Comparison of ENCODE assay signal across 9 mouse cellular contexts in genomic region chr4:150098880-150099279, GRCm38 (mm10). TPM values are rescaled to one million over a fixed set of nuclear protein-coding genes. Genes with fewer than 3 reads are reported as not detected.
A peak's percentile ranks its signal among the peaks of the same experiment; 100 is the strongest.
DNase-seq lines count a peak whose midpoint lies in the region; ATAC-seq and TF ChIP-seq lines count a peak whose summit lies in the region.
"Had no signal": no experiment of that assay in that cellular context is flagged by ENCODE, and none has a peak within 500 bp of the region (broad histone marks: within the 10 kb centered on the region; RNA-seq: fewer than 3 reads in every experiment).

No protein-coding gene starts in this region.

- no peak for TF ChIP-seq EP300 in liver, postnatal 0 days (IDR thresholded peaks at IDR 0.05; ENCODE audit: low read depth)

- intact Hi-C loops in gastrocnemius, adult 2 months (cut with DNase I) = loop anchor here (1.0 to 10.0 kb wide), 2 partner anchors 64 to 294 kb away; no protein-coding TSS in a partner anchor

- no peaks in the 10 kb centered on the region for H3K4me1 ChIP-seq in liver, postnatal 0 days (ENCODE audit: insufficient read depth)
- H3K4me1 ChIP-seq in neural tube, embryonic 13.5 days (replicated peaks) = peaks cover 11% of the 10 kb centered on the region

- no peaks in the 10 kb centered on the region; the same call in 1 of the 2 replicates for H3K36me3 ChIP-seq in liver, postnatal 0 days (replicated peaks; ENCODE audit: insufficient read depth, low read length)
- no peaks in the 10 kb centered on the region for H3K36me3 ChIP-seq in neural tube, embryonic 13.5 days

- WGBS in liver, postnatal 0 days (ENCODE audit: insufficient replicate concordance) = 13% methylated on average over 10 of the region's 10 CpGs
- 21% methylated on average over 10 of the region's 10 CpGs for WGBS in neural tube, embryonic 13.5 days

- H3K27ac ChIP-seq in gastrocnemius, adult 2 months = no peak overlapping the region
- H3K27ac ChIP-seq in liver, postnatal 0 days (ENCODE audit: low read depth) = no peak overlapping the region
- H3K27ac ChIP-seq in neural tube, embryonic 13.5 days (replicated peaks) = no peak overlapping the region

- no peak overlapping the region for H3K4me2 ChIP-seq in liver, postnatal 0 days (ENCODE audit: low read depth, low read length)
- no peak overlapping the region for H3K4me2 ChIP-seq in neural tube, embryonic 13.5 days

- H3K9me3 ChIP-seq in liver, postnatal 0 days (ENCODE audit: low read length) = no peaks in the 10 kb centered on the region
- H3K9me3 ChIP-seq in neural tube, embryonic 13.5 days = no peaks in the 10 kb centered on the region

- no peaks in the 10 kb centered on the region for H3K27me3 ChIP-seq in liver, postnatal 0 days (ENCODE audit: insufficient read depth, low read length)
- H3K27me3 ChIP-seq in neural tube, embryonic 13.5 days = no peaks in the 10 kb centered on the region; the same call in 1 of the 2 replicates

- H3K9ac ChIP-seq in liver, postnatal 0 days (replicated peaks) = no peak overlapping the region
- no peak overlapping the region for H3K9ac ChIP-seq in neural tube, embryonic 13.5 days

- no peak overlapping the region for H3K4me3 ChIP-seq in gastrocnemius, adult 2 months
- no peak overlapping the region for H3K4me3 ChIP-seq in liver, postnatal 0 days (ENCODE audit: low read depth, low read length)
- H3K4me3 ChIP-seq in neural tube, embryonic 13.5 days = no peak overlapping the region

- peak; percentile 56 for ATAC-seq in liver, postnatal 0 days
- peak; percentile 66; the same call in 1 of the 2 replicates for ATAC-seq in neural tube, embryonic 13.5 days (ENCODE audit: low read depth)

- peak; percentile 84 for DNase-seq in CD4-positive, CD25-positive, alpha-beta regulatory T cell, adult 2 months (ENCODE audit: low read depth, low spot score)
- peak; percentile 37 for DNase-seq in Muller cell, postnatal 12 days (ENCODE audit: inconsistent ontology term)
- peak; percentile 92 to 97 for DNase-seq in cerebellum, postnatal 10 days
- DNase-seq in gastrocnemius, adult 2 months = peak; percentile 83
- peak; percentile 87 for DNase-seq in kidney, adult 9 months
- peak; percentile 44 for DNase-seq in liver, postnatal 0 days
- DNase-seq in urinary bladder, adult 2 months (ENCODE audit: low spot score) = peak; percentile 37

- peak; percentile 91 for TF ChIP-seq CTCF in gastrocnemius, adult 2 months (IDR thresholded peaks at IDR 0.05)
- TF ChIP-seq CTCF in liver, postnatal 0 days (IDR thresholded peaks at IDR 0.05; ENCODE audit: low read depth) = peak; percentile 97

RNA-seq across cellular contexts. Expression of gene Gpr157, which starts 11.7 kb away (rescaled TPM):
- total RNA-seq in gastrocnemius, adult 2 months (2021) = 10 to 100 TPM; 41.7 to 51.3 TPM
- 0.33 and 0.38 TPM in 2 replicates for polyA plus RNA-seq in liver, postnatal 0 days (2015; fragmentation: Nextera tagmentation; extraction: Ambion mirVana)
- 0.56 and 0.70 TPM in 2 replicates for polyA plus RNA-seq in neural tube, embryonic 13.5 days (2015; fragmentation: Nextera tagmentation; extraction: Ambion mirVana)
- 1.7 and 2.0 TPM in 2 replicates for polyA plus RNA-seq in urinary bladder, adult 2 months (2012; rRNA removed)

RNA-seq across cellular contexts. Expression of gene Slc2a5, which starts 20.2 kb away (rescaled TPM):
- total RNA-seq in gastrocnemius, adult 2 months (2021) = not detected
- 0.16 and 0.22 TPM in 2 replicates for polyA plus RNA-seq in liver, postnatal 0 days (2015; fragmentation: Nextera tagmentation; extraction: Ambion mirVana)
- 2.5 and 2.7 TPM in 2 replicates for polyA plus RNA-seq in neural tube, embryonic 13.5 days (2015; fragmentation: Nextera tagmentation; extraction: Ambion mirVana)
- 0.18 and 0.28 TPM in 2 replicates for polyA plus RNA-seq in urinary bladder, adult 2 months (2012; rRNA removed)

RNA-seq across cellular contexts. Expression of gene Slc2a7, which starts 49.9 kb away (rescaled TPM):
- total RNA-seq in gastrocnemius, adult 2 months (2021) = not detected
- not detected in 2 replicates for polyA plus RNA-seq in liver, postnatal 0 days (2015; fragmentation: Nextera tagmentation; extraction: Ambion mirVana)
- not detected in 2 replicates for polyA plus RNA-seq in neural tube, embryonic 13.5 days (2015; fragmentation: Nextera tagmentation; extraction: Ambion mirVana)
- polyA plus RNA-seq in urinary bladder, adult 2 months (2012; rRNA removed) = not detected in 2 replicates
- total RNA-seq: layer of hippocampus, adult 18-20 months had no signal

Comparison
In these comparisons a context has a peak if more than half of its experiments do, and no peak if none do; other contexts are left out.
1. DNase-seq: peak in every context shown above with its lines; median percentile 94 in cerebellum, postnatal 10 days; 87 in kidney, adult 9 months; 84 in CD4-positive, CD25-positive, alpha-beta regulatory T cell, adult 2 months; 83 in gastrocnemius, adult 2 months; 44 in liver, postnatal 0 days; 37 in Muller cell, postnatal 12 days; 37 in urinary bladder, adult 2 months.